Mouse (Mus musculus): ENCODE measurements around the gene Tmem269.

DNA sequence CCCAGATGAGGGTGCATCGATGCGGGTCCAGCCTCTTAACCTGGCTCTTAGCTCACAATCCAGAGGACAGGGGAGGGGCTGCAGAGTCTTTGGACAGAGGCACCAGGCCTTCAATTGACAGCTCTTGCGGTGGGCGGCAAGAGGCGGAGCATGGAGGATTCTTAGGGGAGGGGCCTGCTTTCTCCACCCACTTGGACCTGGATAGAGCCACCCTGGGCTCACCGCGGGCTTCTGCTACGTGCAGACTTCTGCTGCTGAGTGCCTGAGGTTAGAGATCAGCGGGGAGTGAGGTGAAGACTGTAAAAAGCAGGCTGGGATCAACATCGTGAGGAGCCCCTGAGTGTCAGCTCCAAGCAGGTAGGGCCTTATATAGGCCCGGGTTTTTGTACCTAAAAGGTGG, at the start of gene Tmem269:
- no peak for TF ChIP-seq ZC3H11A (IDR thresholded peaks at IDR 0.05; ENCODE audit: borderline replicate concordance, low read depth, low read length)
- no peak for TF ChIP-seq ZNF384 (IDR thresholded peaks at IDR 0.05; ENCODE audit: low read depth, low read length)
- TF ChIP-seq HCFC1 (IDR thresholded peaks at IDR 0.05; ENCODE audit: borderline replicate concordance, insufficient read depth, low read length): no peak
- no peak for TF ChIP-seq CHD2 (IDR thresholded peaks at IDR 0.05; ENCODE audit: low read depth, low read length)

All from ES-E14 (cell line).